Mouse (Mus musculus): ENCODE measurements around the gene Nhlrc3.

- no peak for TF ChIP-seq CTCF (IDR thresholded peaks at IDR 0.05; ENCODE audit: low read depth, low read length)
- TF ChIP-seq POLR2A (IDR thresholded peaks at IDR 0.05; ENCODE audit: borderline replicate concordance, low read depth, low read length): no peak
Measured at GRCm38 (mm10) chr3:53436550-53436949, 26.6 kb downstream of the Nhlrc3 start.
